Mouse (Mus musculus) monocyte, adult 2 months (primary cell): ENCODE measurements around the gene Met.

Experiments used
- DNase-seq, 2 experiments: peaks; one replicate each; pipeline ENCODE4 v3.0.0; 2022; ENCODE audit warnings: low spot score in 2 of 2, low read depth in 1 of 2

Gene Met

DNA sequence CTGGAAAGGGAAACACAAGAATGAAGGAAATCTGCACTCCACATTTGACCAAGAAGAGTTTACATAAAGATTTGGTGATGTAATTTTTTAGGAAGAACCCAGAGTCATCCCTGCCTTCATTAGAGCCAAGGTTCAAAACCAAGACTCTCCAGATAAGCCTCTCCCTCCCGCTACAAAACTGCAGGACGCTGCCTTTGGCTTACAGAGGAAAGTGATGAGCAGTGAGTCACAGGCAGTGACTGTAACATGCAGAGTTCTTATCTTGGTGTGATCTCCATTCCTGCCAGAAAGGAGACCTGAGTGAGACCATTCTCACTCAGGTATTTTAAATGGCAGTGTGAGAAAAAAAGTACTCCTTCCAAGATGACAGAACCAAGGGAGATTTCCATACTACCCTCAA lies 137.9 kb downstream of the Met start:
- DNase-seq: no peak

DNA sequence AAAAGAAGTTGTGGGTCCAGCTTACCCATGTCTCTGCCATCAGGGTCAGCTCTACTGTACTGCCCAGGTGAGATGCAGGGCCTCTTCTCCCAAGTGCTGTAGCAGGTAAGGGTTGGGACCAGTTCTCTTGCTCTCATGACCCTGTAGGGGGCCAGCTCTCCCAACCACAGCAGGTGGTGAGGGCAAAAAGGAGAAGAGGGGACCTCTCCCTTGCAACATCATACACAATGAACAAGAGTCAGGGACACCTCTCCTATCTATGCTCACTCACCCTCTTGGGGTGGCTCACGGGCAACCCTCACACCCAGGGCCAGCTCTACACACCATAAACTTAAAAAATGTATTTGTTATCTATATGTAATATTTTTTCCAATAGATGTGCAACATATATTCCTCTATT lies 143.3 kb downstream of the Met start:
- no peak for DNase-seq

DNA sequence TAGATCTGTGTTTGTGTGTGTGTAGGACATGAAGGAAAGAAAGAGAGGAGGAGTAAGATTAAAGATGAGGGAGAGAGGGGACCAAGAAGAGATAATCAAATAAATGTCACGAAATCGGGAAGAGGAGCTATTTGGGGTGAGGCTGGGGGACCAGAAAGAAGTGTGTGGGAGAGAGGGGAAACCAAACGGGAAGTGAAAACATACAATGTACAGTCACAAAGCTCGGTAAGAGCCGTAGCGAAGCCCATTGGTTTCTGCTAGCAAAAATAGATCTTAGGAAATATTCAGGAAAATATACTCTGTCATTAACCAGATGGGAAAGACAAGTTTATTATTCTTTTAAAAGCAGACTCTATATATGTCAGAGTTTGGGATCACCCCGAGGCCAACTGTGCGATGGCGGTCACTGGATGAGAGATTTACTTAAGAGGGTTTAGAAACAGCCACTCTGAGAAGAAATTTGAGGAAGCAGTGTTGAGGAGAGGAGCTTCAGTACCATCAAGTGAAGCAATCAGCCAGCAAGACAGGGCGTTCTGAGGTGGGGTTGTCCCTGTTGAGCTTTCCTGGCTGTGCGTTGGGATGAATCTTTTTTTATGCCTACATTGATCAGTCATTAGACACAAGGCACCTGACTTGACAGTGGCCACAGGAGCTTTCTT lies 147.9 kb downstream of the Met start:
- peak; percentile 31 to 35 for DNase-seq

DNA sequence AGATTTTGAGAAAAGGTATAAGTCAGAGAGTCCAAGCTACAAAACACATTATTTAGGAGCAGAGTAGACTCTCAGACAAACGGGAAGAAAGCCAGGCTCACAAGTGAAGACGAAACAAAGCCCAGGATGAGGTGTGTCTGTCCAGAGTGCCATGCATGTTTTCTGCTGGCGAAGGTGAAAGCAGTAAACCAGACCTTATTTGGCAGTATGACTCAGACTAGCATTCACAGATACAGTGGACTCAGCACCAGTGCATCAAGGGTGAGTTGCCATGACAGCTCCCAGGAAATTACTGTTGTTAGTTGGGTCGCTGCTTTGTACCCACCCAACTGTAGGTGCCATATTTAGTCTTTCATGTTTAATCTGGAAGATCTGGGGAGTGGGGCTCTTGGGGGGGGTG lies 149.1 kb downstream of the Met start:
- no peak for DNase-seq

DNA sequence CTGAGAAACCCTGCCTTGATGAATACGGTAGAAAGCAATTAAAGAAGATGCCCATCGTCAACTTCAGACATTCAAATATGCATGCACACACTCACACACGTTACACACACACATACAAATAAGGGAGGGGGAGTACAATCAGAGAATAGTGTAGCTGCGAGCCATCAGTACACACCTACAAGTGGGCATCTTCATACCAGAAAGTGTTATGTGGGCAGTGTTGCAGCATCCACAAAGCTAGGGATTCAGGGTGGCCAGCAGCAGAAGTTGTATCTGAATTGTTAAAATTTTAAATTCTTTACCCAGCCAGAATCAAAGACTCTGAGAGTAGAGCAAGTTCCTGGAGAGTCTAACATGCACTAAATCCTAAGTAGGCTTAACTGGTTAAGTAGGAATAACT lies 157.2 kb downstream of the Met start:
- no peak for DNase-seq

DNA sequence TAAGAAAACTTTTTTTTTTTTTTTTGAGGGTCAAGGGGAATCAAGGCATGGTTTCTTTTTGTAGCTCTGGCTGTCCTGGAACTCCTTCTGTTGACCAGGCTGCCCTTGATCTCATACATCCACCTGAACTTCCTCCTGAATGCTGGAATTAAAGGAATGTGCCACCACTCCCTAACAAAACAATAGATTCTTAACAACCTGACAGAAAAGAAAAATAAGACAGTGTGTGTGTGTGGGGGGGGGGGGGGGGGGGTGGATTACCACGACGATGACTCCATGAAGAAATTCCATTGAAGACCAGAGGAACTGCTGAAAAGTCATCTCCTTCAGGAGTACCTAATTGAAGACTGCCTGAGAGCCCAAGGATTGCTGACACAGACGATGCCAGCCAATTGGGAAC lies 157.8 kb downstream of the Met start:
- no peak for DNase-seq
